Mouse (Mus musculus): ENCODE measurements around the gene Afg1l. TPM values are rescaled to one million over a fixed set of nuclear protein-coding genes. Genes with fewer than 3 reads are reported as not detected.

The Afg1l gene
- polyA plus RNA-seq, 1 experiment from 2014 or later, result 8.1 TPM

- no peaks in the 10 kb centered on the region for H3K4me1 ChIP-seq (ENCODE audit: control insufficient read depth, insufficient read depth, low read length)
- no peak overlapping the region for H3K27ac ChIP-seq (ENCODE audit: low read depth, low read length)
- no peak overlapping the region for H3K4me2 ChIP-seq (replicated peaks; ENCODE audit: low read depth, low read length)
- 62% methylated on average over 1 of the region's 1 CpGs for WGBS
- peaks cover 9% of the 10 kb centered on the region; the same call in 1 of the 2 replicates for H3K9me3 ChIP-seq (ENCODE audit: control insufficient read depth, low read length)
- H3K27me3 ChIP-seq (ENCODE audit: control insufficient read depth, insufficient read depth, low read length), result no peaks in the 10 kb centered on the region
- no peak overlapping the region for H3K9ac ChIP-seq (ENCODE audit: low read depth, low read length)
- H3K36me3 ChIP-seq (ENCODE audit: control insufficient read depth, insufficient read depth, low read length), result no peaks in the 10 kb centered on the region
- H3K4me3 ChIP-seq (ENCODE audit: low read length), result no peak overlapping the region
- no peak for ATAC-seq (ENCODE audit: low FRiP score, low TSS enrichment)
Measured at GRCm38 (mm10) chr10:42287666-42288065, 190.7 kb downstream of the Afg1l start.

- Histone ChIP-seq H3K36me3 (ENCODE audit: control insufficient read depth, insufficient read depth, low read length) (no peaks in the 10 kb centered on the region; the same call in 1 of the 2 replicates), H3K27ac (ENCODE audit: low read depth, low read length) (peak overlapping the region; percentile 98), H3K9ac (ENCODE audit: low read depth, low read length) (peak overlapping the region; percentile 66), H3K27me3 (ENCODE audit: control insufficient read depth, insufficient read depth, low read length) (no peaks in the 10 kb centered on the region), H3K4me2 (replicated peaks; ENCODE audit: low read depth, low read length) (peak overlapping the region; percentile 90), H3K4me1 (ENCODE audit: control insufficient read depth, insufficient read depth, low read length) (peaks cover 14% of the 10 kb centered on the region), H3K9me3 (ENCODE audit: control insufficient read depth, low read length) (no peaks in the 10 kb centered on the region), H3K4me3 (ENCODE audit: low read length) (peak overlapping the region; percentile 74)
- peak; percentile 0 for ATAC-seq (ENCODE audit: low FRiP score, low TSS enrichment)
- under 1% methylated on average over 38 of the region's 38 CpGs for WGBS
Measured at GRCm38 (mm10) chr10:42278307-42278850, 200.0 kb downstream of the Afg1l start.

- Histone ChIP-seq H3K9me3 (ENCODE audit: control insufficient read depth, low read length) (no peaks in the 10 kb centered on the region), H3K4me1 (ENCODE audit: control insufficient read depth, insufficient read depth, low read length) (peaks cover 15% of the 10 kb centered on the region), H3K4me2 (replicated peaks; ENCODE audit: low read depth, low read length) (peak overlapping the region; percentile 90), H3K4me3 (ENCODE audit: low read length) (peak overlapping the region; percentile 74), H3K27me3 (ENCODE audit: control insufficient read depth, insufficient read depth, low read length) (no peaks in the 10 kb centered on the region), H3K27ac (ENCODE audit: low read depth, low read length) (peak overlapping the region; percentile 98), H3K9ac (ENCODE audit: low read depth, low read length) (peak overlapping the region; percentile 85), H3K36me3 (ENCODE audit: control insufficient read depth, insufficient read depth, low read length) (no peaks in the 10 kb centered on the region; the same call in 1 of the 2 replicates)
- peak; percentile 91 for ATAC-seq (ENCODE audit: low FRiP score, low TSS enrichment)
- under 1% methylated on average over 75 of the region's 78 CpGs for WGBS
Measured at GRCm38 (mm10) chr10:42277476-42278306, 200.7 kb downstream of the Afg1l start.

GRCm38 (mm10) chr10:42276507-42277345 lies 201.6 kb downstream of the Afg1l start, which contains the start of gene Foxo3:
Gene Foxo3 (minus strand): TSS chr10:42276755.
- Histone ChIP-seq H3K4me3 (ENCODE audit: low read length) (peak within 1 kb of the TSS; percentile 74), H3K27ac (ENCODE audit: low read depth, low read length) (peak within 1 kb of the TSS; percentile 98), H3K36me3 (ENCODE audit: control insufficient read depth, insufficient read depth, low read length) (no peaks in the 10 kb centered on the region; the same call in 1 of the 2 replicates), H3K4me1 (ENCODE audit: control insufficient read depth, insufficient read depth, low read length) (peaks cover 18% of the 10 kb centered on the region), H3K4me2 (replicated peaks; ENCODE audit: low read depth, low read length) (peak within 1 kb of the TSS; percentile 90), H3K27me3 (ENCODE audit: control insufficient read depth, insufficient read depth, low read length) (no peaks in the 10 kb centered on the region), H3K9ac (ENCODE audit: low read depth, low read length) (peak within 1 kb of the TSS; percentile 85), H3K9me3 (ENCODE audit: control insufficient read depth, low read length) (no peaks in the 10 kb centered on the region)
- peak; percentile 76 for ATAC-seq (ENCODE audit: low FRiP score, low TSS enrichment)
- WGBS, result under 1% methylated on average over 72 of the region's 88 CpGs

GRCm38 (mm10) chr10:42275871-42276501 lies 202.4 kb downstream of the Afg1l start:
- Histone ChIP-seq H3K9ac (ENCODE audit: low read depth, low read length) (peak overlapping the region; percentile 85), H3K4me1 (ENCODE audit: control insufficient read depth, insufficient read depth, low read length) (peaks cover 25% of the 10 kb centered on the region), H3K27me3 (ENCODE audit: control insufficient read depth, insufficient read depth, low read length) (no peaks in the 10 kb centered on the region), H3K36me3 (ENCODE audit: control insufficient read depth, insufficient read depth, low read length) (peaks cover 3% of the 10 kb centered on the region; the same call in 1 of the 2 replicates), H3K9me3 (ENCODE audit: control insufficient read depth, low read length) (no peaks in the 10 kb centered on the region), H3K4me2 (replicated peaks; ENCODE audit: low read depth, low read length) (peak overlapping the region; percentile 90), H3K27ac (ENCODE audit: low read depth, low read length) (peak overlapping the region; percentile 98), H3K4me3 (ENCODE audit: low read length) (peak overlapping the region; percentile 74)
- 0% methylated on average over 34 of the region's 40 CpGs for WGBS
- ATAC-seq (ENCODE audit: low FRiP score, low TSS enrichment), result peak; percentile 1; the same call in 1 of the 2 replicates

DNA sequence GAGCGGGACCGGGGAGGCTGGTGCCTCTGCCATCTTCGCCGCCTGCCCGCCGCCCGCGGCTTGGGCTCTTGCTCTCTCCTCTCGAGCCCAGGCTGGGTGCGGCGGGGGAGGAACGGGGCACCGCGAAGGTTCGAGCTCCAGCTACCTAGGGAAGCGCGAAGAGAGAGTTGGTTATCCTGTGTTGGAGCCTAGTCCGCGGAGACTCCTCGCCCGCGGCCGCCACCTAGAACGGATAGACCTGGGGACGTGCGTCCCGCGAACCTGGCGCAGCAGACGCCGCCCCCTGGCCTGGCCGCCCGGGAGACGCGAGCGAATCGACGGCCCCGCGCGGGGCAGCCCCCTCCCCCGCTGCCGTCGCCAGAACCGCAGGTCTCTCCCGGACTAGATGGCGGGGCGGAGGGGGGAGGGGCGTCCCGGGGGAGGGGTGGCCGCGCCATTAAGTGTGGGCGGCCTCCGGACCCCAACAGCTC lies 202.9 kb downstream of the Afg1l start:
- Histone ChIP-seq H3K9ac (ENCODE audit: low read depth, low read length) (peak overlapping the region; percentile 85), H3K27ac (ENCODE audit: low read depth, low read length) (peak overlapping the region; percentile 98), H3K4me3 (ENCODE audit: low read length) (peak overlapping the region; percentile 74), H3K4me2 (replicated peaks; ENCODE audit: low read depth, low read length) (peak overlapping the region; percentile 90), H3K36me3 (ENCODE audit: control insufficient read depth, insufficient read depth, low read length) (peaks cover 3% of the 10 kb centered on the region; the same call in 1 of the 2 replicates), H3K9me3 (ENCODE audit: control insufficient read depth, low read length) (no peaks in the 10 kb centered on the region), H3K27me3 (ENCODE audit: control insufficient read depth, insufficient read depth, low read length) (no peaks in the 10 kb centered on the region), H3K4me1 (ENCODE audit: control insufficient read depth, insufficient read depth, low read length) (peaks cover 29% of the 10 kb centered on the region)
- under 1% methylated on average over 33 of the region's 54 CpGs for WGBS
- ATAC-seq (ENCODE audit: low FRiP score, low TSS enrichment), result no peak

GRCm38 (mm10) chr10:42274712-42275400 lies 203.5 kb downstream of the Afg1l start:
- under 1% methylated on average over 61 of the region's 65 CpGs for WGBS
- Histone ChIP-seq H3K9me3 (ENCODE audit: control insufficient read depth, low read length) (no peaks in the 10 kb centered on the region), H3K4me1 (ENCODE audit: control insufficient read depth, insufficient read depth, low read length) (peaks cover 31% of the 10 kb centered on the region), H3K4me3 (ENCODE audit: low read length) (peak overlapping the region; percentile 74), H3K27ac (ENCODE audit: low read depth, low read length) (peak overlapping the region; percentile 98; the same call in 1 of the 2 replicates), H3K36me3 (ENCODE audit: control insufficient read depth, insufficient read depth, low read length) (peaks cover 5% of the 10 kb centered on the region; the same call in 1 of the 2 replicates), H3K4me2 (replicated peaks; ENCODE audit: low read depth, low read length) (peak overlapping the region; percentile 90), H3K27me3 (ENCODE audit: control insufficient read depth, insufficient read depth, low read length) (no peaks in the 10 kb centered on the region), H3K9ac (ENCODE audit: low read depth, low read length) (peak overlapping the region; percentile 85)
- ATAC-seq (ENCODE audit: low FRiP score, low TSS enrichment), result no peak

Measured in kidney, embryonic 14.5 days (tissue).